ENCODE assay signal across 11 mouse cellular contexts in the genomic region with DNA sequence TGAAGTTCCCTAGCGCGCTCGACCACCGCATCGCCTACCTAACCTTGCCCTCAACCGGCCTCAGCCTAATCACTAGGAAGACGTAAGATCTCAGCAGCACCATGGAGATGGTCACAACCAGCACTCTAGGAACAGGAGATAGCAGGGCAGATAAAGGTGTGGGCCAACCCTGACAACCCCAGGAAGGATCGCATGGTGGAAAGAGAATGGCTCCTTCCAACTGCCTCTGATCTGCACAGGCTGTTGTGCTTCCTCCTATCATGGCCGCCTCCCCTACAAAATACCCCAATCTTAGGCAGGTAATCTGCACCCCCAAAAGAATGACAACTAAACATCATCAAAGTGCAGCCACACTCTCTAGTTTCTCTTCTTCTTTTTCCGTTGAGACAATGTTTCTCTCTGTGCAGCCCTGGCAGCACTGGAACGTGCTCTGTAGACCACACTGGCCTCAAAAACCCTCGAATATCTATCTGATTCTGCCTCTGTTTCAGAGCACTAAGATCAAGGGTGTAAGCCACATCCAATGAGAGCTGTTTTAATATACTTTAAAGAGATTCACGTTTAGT. TPM values are rescaled to one million over a fixed set of nuclear protein-coding genes. Genes with fewer than 3 reads are reported as not detected.
DNase-seq lines count a peak whose midpoint lies in the region; ATAC-seq and TF ChIP-seq lines count a peak whose summit lies in the region.
"Had no signal": no experiment of that assay in that cellular context is flagged by ENCODE, and none has a peak within 500 bp of the region (broad histone marks: within the 10 kb centered on the region; RNA-seq: fewer than 3 reads in every experiment).

No protein-coding gene starts in this region.

- WGBS in limb, embryonic 10.5 days: 91% methylated on average over 13 of the region's 13 CpGs
- 91% methylated on average over 13 of the region's 13 CpGs for whole genome bisulfite sequencing in neural tube, embryonic 15.5 days

- H3K27me3 ChIP-seq in megakaryocyte, embryonic 14.5 days (replicated peaks): no peaks in the 10 kb centered on the region
- H3K27me3 ChIP-seq in limb, embryonic 10.5 days (ENCODE audit: low read depth, poor library complexity, severe bottlenecking): no peaks in the 10 kb centered on the region
- no peaks in the 10 kb centered on the region for H3K27me3 ChIP-seq in neural tube, embryonic 15.5 days (replicated peaks)
- H3K27me3 ChIP-seq: lung, embryonic 15.5 days had no signal

- no peak for DNase-seq in limb, embryonic 10.5 days (ENCODE audit: low spot score)
- no peak for DNase-seq in adrenal gland, adult 8-10 months
- no peak for DNase-seq in spleen, postnatal 36 days (ENCODE audit: low spot score in 2 of 2)
- DNase-seq: gastrocnemius, postnatal 10 days had no signal

- H3K27ac ChIP-seq in embryonic fibroblast, embryonic 13.5 days (ENCODE audit: insufficient read depth, low read length): no peak overlapping the region
- H3K27ac ChIP-seq in limb, embryonic 10.5 days: no peak overlapping the region
- H3K27ac ChIP-seq in neural tube, embryonic 15.5 days (replicated peaks): no peak overlapping the region
- H3K27ac ChIP-seq: lung, embryonic 15.5 days had no signal

- H3K4me2 ChIP-seq in neural tube, embryonic 15.5 days: peak overlapping the region; percentile 67

- H3K36me3 ChIP-seq in megakaryocyte, embryonic 14.5 days (replicated peaks; ENCODE audit: low read length): peaks cover 62% of the 10 kb centered on the region
- peaks cover 63% of the 10 kb centered on the region for H3K36me3 ChIP-seq in limb, embryonic 10.5 days
- H3K36me3 ChIP-seq in neural tube, embryonic 15.5 days: peaks cover 35% of the 10 kb centered on the region

- H3K4me1 ChIP-seq in megakaryocyte, embryonic 14.5 days: peaks cover 46% of the 10 kb centered on the region
- H3K4me1 ChIP-seq in embryonic fibroblast, embryonic 13.5 days (ENCODE audit: control insufficient read depth, insufficient read depth, low read length): peaks cover 4% of the 10 kb centered on the region
- peaks cover 25% of the 10 kb centered on the region for H3K4me1 ChIP-seq in limb, embryonic 10.5 days
- H3K4me1 ChIP-seq in neural tube, embryonic 15.5 days: peaks cover 44% of the 10 kb centered on the region

- no peaks in the 10 kb centered on the region for H3K9me3 ChIP-seq in megakaryocyte, embryonic 14.5 days
- H3K9me3 ChIP-seq in limb, embryonic 10.5 days (replicated peaks): no peaks in the 10 kb centered on the region
- no peaks in the 10 kb centered on the region for H3K9me3 ChIP-seq in neural tube, embryonic 15.5 days (replicated peaks)
- H3K9me3 ChIP-seq: lung, embryonic 15.5 days had no signal

- no peak overlapping the region for H3K9ac ChIP-seq in neural tube, embryonic 15.5 days (replicated peaks)
- H3K9ac ChIP-seq: lung, embryonic 15.5 days had no signal

- no peak for TF ChIP-seq CTCF in embryonic fibroblast, embryonic 13.5 days (IDR thresholded peaks at IDR 0.05; ENCODE audit: borderline replicate concordance, insufficient read depth, low read length)

- no peak for TF ChIP-seq POLR2A in embryonic fibroblast, embryonic 13.5 days (IDR thresholded peaks at IDR 0.05; ENCODE audit: low read depth, low read length)

- no peak for ATAC-seq in megakaryocyte, adult 5-6 weeks (ENCODE audit: poor library complexity, severe bottlenecking)
- ATAC-seq in neural tube, embryonic 15.5 days (ENCODE audit: low FRiP score): no peak
- no peak for ATAC-seq in CD4-positive, CD25-positive, alpha-beta regulatory T cell, adult 4 months

- H3K4me3 ChIP-seq in megakaryocyte, embryonic 14.5 days (replicated peaks): peak overlapping the region; percentile 94
- peak overlapping the region; percentile 39; the same call in 1 of the 2 replicates for H3K4me3 ChIP-seq in embryonic fibroblast, embryonic 13.5 days (ENCODE audit: insufficient read depth, low read length)
- peak overlapping the region; percentile 84; the same call in 1 of the 2 replicates for H3K4me3 ChIP-seq in limb, embryonic 10.5 days
- 0 out of 2 replicates have a peak overlapping the region, but pooled peaks have one; percentile 13 for H3K4me3 ChIP-seq in neural tube, embryonic 15.5 days (replicated peaks)

RNA-seq across cellular contexts. Expression of a gene that starts 3.2 kb away (rescaled TPM):
- polyA plus RNA-seq in megakaryocyte, embryonic 14.5 days (2012; ENCODE audit: insufficient read depth, low replicate concordance): 1.5 and 9.8 TPM in 2 replicates
- total RNA-seq in megakaryocyte, adult 5-6 weeks (2015): 91.8 and 94.7 TPM in 2 replicates
- total RNA-seq in megakaryocyte, adult 5-6 weeks (2017): 157 and 170 TPM in 2 replicates
- 87.3 and 87.4 TPM in 2 replicates for polyA plus RNA-seq in embryonic fibroblast, embryonic 13.5 days (2011; ENCODE audit: insufficient read length, low read depth, missing spikeins)
- polyA plus RNA-seq in limb, embryonic 10.5 days (2016; fragmentation: Nextera tagmentation; extraction: Ambion mirVana): 54.2 and 68.9 TPM in 2 replicates
- polyA plus RNA-seq in neural tube, embryonic 15.5 days (2015; fragmentation: Nextera tagmentation; extraction: Ambion mirVana): 64.6 and 71.2 TPM in 2 replicates
- polyA plus RNA-seq in CD4-positive, CD25-positive, alpha-beta regulatory T cell, adult 4 months (2017; shearing (Covaris generic)): 100 to 1,000 TPM; 191 to 247 TPM
- total RNA-seq in adrenal gland, adult 8-10 months (2022): 10 to 100 TPM; 67.3 to 95.3 (median 84.0) TPM

RNA-seq across cellular contexts. Expression of a gene that starts 31.0 kb away (rescaled TPM):
- 7.1 and 43.7 TPM in 2 replicates for polyA plus RNA-seq in megakaryocyte, embryonic 14.5 days (2012; ENCODE audit: insufficient read depth, low replicate concordance)
- 36.5 and 39.2 TPM in 2 replicates for total RNA-seq in megakaryocyte, adult 5-6 weeks (2015)
- total RNA-seq in megakaryocyte, adult 5-6 weeks (2017): 30.4 and 38.4 TPM in 2 replicates
- polyA plus RNA-seq in embryonic fibroblast, embryonic 13.5 days (2011; ENCODE audit: insufficient read length, low read depth, missing spikeins): 95.8 and 99.4 TPM in 2 replicates
- 13.3 and 14.9 TPM in 2 replicates for polyA plus RNA-seq in limb, embryonic 10.5 days (2016; fragmentation: Nextera tagmentation; extraction: Ambion mirVana)
- polyA plus RNA-seq in neural tube, embryonic 15.5 days (2015; fragmentation: Nextera tagmentation; extraction: Ambion mirVana): 7.1 and 9.1 TPM in 2 replicates
- polyA plus RNA-seq in CD4-positive, CD25-positive, alpha-beta regulatory T cell, adult 4 months (2017; shearing (Covaris generic)): 10 to 100 TPM; 11.9 to 37.1 TPM
- 10 to 100 TPM; 26.4 to 35.4 (median 29.2) TPM for total RNA-seq in adrenal gland, adult 8-10 months (2022)

RNA-seq across cellular contexts. Expression of a gene that starts 35.4 kb away (rescaled TPM):
- 0.35 TPM in 1 of 2 replicates, not detected in the other for polyA plus RNA-seq in megakaryocyte, embryonic 14.5 days (2012; ENCODE audit: insufficient read depth, low replicate concordance)
- total RNA-seq in megakaryocyte, adult 5-6 weeks (2015): 0.09 and 0.16 TPM in 2 replicates
- not detected in 2 replicates for total RNA-seq in megakaryocyte, adult 5-6 weeks (2017)
- not detected in 2 replicates for polyA plus RNA-seq in embryonic fibroblast, embryonic 13.5 days (2011; ENCODE audit: insufficient read length, low read depth, missing spikeins)
- 0.14 and 0.18 TPM in 2 replicates for polyA plus RNA-seq in limb, embryonic 10.5 days (2016; fragmentation: Nextera tagmentation; extraction: Ambion mirVana)
- 19.1 and 19.4 TPM in 2 replicates for polyA plus RNA-seq in neural tube, embryonic 15.5 days (2015; fragmentation: Nextera tagmentation; extraction: Ambion mirVana)
- 10 to 100 TPM; 17.3 to 17.4 TPM for polyA plus RNA-seq in CD4-positive, CD25-positive, alpha-beta regulatory T cell, adult 4 months (2017; shearing (Covaris generic))
- total RNA-seq in adrenal gland, adult 8-10 months (2022): 1 to 10 TPM in 1 of 4 experiments, under 1 TPM in 3; 0.45 to 2.0 (median 0.61) TPM

RNA-seq across cellular contexts. Expression of a gene that starts 37.7 kb away (rescaled TPM):
- 3.8 TPM in 1 of 2 replicates, not detected in the other for polyA plus RNA-seq in megakaryocyte, embryonic 14.5 days (2012; ENCODE audit: insufficient read depth, low replicate concordance)
- total RNA-seq in megakaryocyte, adult 5-6 weeks (2015): not detected in 2 replicates
- not detected in 2 replicates for total RNA-seq in megakaryocyte, adult 5-6 weeks (2017)
- not detected in 2 replicates for polyA plus RNA-seq in embryonic fibroblast, embryonic 13.5 days (2011; ENCODE audit: insufficient read length, low read depth, missing spikeins)
- 78.5 and 105 TPM in 2 replicates for polyA plus RNA-seq in limb, embryonic 10.5 days (2016; fragmentation: Nextera tagmentation; extraction: Ambion mirVana)
- 0.13 and 0.31 TPM in 2 replicates for polyA plus RNA-seq in neural tube, embryonic 15.5 days (2015; fragmentation: Nextera tagmentation; extraction: Ambion mirVana)
- polyA plus RNA-seq in CD4-positive, CD25-positive, alpha-beta regulatory T cell, adult 4 months (2017; shearing (Covaris generic)): not detected
- not detected for total RNA-seq in adrenal gland, adult 8-10 months (2022)
- total RNA-seq: adrenal gland, adult 18-20 months; gastrocnemius, postnatal 10 days had no signal
- polyA plus RNA-seq: lung, embryonic 15.5 days had no signal

Comparison
In these comparisons a context has a peak if more than half of its experiments do, and no peak if none do; other contexts are left out.
1. H3K4me3 ChIP-seq: peak in every context shown above with its lines; median percentile 94 in megakaryocyte, embryonic 14.5 days; 84 in limb, embryonic 10.5 days; 39 in embryonic fibroblast, embryonic 13.5 days; 13 in neural tube, embryonic 15.5 days.
2. RNA of a gene that starts 35.4 kb away (polyA plus RNA-seq): 19.1 to 19.4 TPM in neural tube, embryonic 15.5 days and 17.3 to 17.4 TPM in CD4-positive, CD25-positive, alpha-beta regulatory T cell, adult 4 months; 0.35 TPM in megakaryocyte, embryonic 14.5 days, 0.14 to 0.18 TPM in limb, embryonic 10.5 days and not detected in embryonic fibroblast, embryonic 13.5 days; every median in the first group is over 10 times any median in the second.